Mouse (Mus musculus) megakaryocyte progenitor cell, adult 5-6 weeks (primary cell): ENCODE measurements at regions not wholly inside any gene's neighbourhood (a gene's known extent, or its start where the extent isn't known, plus 50 kb on each side); places are given as distances from the start of the nearest gene placed in this dataset.
A peak's percentile ranks its signal among the peaks of the same experiment; 100 is the strongest.

Source experiments
- ATAC-seq: replicated peaks from 2 replicates; pipeline ENCODE4 v1.8.0; 2016; ENCODE audit warnings: mild to moderate bottlenecking, moderate TSS enrichment, inconsistent platforms; ENCODE audit not compliant: poor library complexity

DNA sequence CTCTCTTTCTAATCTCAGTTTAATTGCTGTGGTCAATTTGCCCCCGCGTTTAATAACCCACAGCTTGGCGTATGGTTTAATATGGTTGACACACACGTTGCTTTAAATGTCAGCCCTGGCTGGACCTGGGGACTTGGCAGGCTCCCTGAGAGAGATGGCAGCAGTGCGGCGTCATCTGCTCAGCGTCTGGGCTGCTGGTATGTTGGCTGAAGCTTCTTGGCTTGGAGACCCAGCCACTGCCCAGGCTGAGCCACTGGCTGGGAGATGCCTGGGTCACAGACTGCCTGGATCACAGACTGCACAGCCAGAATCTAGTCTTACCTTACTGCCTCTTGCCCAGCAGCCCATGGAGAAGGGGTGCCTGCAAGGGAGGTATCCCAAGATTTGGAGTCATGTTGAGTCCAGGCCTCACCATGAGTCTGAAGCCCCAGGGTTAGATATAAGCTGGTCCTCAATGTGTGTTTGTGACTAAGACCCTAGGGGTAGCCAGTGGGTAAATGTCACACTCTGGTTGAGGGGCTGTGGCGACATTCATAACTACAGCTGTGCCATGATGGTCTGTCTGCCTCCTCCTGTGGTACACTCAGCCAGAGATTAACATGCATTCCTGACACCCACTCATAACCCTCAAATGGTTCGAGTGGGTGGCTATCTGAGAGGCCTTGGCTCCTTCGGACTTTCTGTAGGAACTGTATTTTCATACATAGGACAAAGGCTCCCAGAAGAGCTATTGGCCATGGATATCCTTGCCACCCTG, 99.8 kb upstream of the Irx3 start:
- no peak for ATAC-seq

- no peak for ATAC-seq
Observed at GRCm38 (mm10) chr8:91899747-91900146, 97.9 kb upstream of the Irx3 start.

DNA sequence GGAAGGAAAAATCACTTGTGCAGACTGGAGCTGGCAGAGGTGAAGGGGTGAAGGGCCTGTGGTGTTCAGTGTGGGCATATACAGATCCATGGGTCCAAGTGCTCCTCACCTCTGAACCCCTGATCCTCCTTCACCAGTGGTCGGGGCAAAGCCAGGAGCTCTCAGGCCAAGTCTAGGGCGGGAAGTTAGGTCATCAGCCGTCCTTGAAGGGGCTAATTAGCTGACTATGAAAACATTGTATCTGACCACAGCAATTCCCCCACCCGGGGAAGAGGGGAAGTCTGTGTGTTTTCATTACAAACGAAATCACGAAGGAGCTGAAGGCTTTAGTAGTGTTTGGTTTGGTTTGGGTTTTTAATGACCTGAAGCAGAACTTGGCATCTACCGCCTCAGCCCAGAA, 95.5 kb upstream of the Irx3 start:
- ATAC-seq, result no peak

DNA sequence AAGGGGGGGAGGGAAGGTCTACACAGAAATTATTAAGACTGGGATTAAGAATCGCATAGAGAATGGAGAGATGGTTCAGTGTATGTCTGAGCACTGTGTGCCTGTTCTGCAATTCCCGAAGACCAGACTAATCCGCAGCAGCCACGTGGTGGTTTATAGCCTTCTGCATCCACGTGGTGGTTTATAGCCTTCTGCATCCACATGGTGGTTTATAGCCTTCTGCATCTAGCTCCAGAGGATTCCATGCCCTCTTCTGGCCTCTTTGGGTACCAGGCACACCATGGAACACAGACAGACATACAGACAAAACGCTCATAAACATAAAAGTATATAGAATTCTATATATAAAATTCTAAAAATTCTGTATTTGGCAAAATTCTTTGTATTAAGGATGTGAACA, 94.1 kb upstream of the Irx3 start:
- no peak for ATAC-seq

- no peak for ATAC-seq
Observed at GRCm38 (mm10) chr8:91884862-91885261, 83.0 kb upstream of the Irx3 start.

GRCm38 (mm10) chr8:91884325-91884724, 82.5 kb upstream of the Irx3 start:
- ATAC-seq, result no peak

DNA sequence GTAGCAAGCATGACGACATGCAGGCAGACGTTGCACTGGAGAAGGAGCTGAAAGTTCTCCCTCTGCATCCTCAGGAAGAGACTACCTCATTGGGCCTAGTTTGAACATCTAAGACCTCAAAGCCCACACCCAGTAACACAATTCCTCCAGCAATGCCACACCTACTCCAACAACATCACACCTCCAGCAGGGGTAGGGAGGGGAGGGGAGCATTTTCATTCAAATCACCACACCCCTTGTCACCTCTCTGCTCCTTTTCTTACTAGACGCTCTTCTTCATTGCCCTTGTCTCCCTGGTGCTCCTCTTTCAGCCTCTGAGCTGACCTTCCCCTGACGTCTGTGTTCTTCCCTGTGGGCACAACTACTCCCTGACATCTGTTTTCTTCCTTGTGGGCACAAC, 81.1 kb upstream of the Irx3 start:
- no peak for ATAC-seq

GRCm38 (mm10) chr8:91878886-91879285, 77.0 kb upstream of the Irx3 start:
- no peak for ATAC-seq

- no peak for ATAC-seq
Observed at GRCm38 (mm10) chr8:91876161-91876560, 74.3 kb upstream of the Irx3 start.

DNA sequence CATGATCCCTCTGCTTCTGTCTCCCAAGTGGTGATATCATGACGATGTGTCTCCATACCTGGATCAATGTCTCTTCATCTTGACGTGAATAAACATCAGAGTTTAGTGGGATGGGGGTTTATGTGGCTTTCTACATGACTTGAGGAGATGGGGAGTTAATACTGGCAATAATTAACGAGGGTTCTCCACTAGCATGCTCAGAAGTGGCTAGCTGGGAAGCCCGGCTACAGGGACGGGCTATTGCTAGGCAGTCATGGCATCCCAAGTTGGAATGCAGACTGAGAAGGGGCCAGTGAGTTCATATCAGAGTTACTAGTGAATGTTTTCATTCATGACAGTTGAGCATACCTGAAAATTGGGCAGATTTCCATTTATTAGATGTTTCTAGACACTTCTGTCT, 71.4 kb upstream of the Irx3 start:
- no peak for ATAC-seq

DNA sequence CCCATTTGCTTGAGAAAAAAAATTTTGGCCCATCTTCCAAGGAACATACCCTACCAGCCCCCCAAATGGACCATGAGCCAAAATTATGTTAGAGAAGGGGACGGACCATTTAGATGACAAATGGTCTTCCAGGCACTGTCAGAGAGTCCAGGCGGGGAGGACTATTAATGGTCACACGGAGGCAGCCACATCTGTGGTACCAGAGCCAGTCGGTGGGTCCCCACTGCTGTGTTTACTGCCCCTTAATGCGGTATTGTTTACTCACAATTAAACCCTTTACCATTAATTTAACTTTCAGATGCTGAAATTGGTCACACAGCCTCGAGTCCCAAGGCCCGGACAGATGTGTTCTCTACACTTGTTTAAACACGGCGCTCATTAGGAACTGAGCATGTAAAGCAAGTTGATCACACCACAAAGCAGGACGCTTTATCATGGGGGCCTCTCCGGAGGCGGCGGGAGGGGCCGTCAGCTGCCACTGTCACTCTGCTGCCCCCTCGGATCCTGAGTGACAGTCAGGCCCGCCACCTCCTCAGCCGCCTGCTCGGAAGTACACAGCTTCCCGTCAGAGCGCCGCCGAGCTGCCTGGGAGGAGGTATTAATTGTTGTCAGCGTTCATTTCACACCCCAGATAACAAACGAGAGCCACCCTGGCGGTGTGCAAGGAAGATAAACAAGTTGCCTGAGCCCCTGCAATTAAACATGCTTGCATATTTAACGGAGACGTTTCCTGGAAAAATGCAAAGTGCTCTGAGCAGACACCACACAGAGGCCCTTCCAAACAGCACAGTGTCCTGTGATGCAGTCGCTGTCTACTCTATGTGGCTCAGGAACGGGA, 70.6 kb upstream of the Irx3 start:
- ATAC-seq, result peak; percentile 90

- no peak for ATAC-seq
Observed at GRCm38 (mm10) chr8:91867069-91867468, 65.2 kb upstream of the Irx3 start.

DNA sequence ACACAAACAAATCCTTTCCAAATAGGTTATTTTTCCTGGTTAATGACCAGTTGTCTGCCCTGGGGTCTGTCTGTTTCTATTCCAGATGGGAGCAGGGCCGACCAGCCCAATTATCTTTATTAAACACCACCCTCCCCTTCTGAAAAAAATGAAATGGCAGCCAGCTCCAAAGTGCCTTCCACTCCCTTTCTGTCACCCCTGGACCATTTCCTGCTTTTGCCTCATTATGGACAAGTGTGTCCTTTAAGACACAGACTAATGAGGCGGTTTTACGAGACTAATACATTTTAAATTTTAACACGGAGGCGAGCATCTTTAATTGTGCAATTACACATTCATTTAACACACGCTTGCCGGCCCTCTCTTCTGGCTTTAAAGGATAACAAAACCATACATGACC, 64.2 kb upstream of the Irx3 start:
- no peak for ATAC-seq

GRCm38 (mm10) chr8:91865361-91865760, 63.5 kb upstream of the Irx3 start:
- no peak for ATAC-seq

- no peak for ATAC-seq
Observed at GRCm38 (mm10) chr8:91863505-91863904, 61.6 kb upstream of the Irx3 start.

GRCm38 (mm10) chr8:91855881-91856280, 54.0 kb upstream of the Irx3 start:
- ATAC-seq, result no peak

DNA sequence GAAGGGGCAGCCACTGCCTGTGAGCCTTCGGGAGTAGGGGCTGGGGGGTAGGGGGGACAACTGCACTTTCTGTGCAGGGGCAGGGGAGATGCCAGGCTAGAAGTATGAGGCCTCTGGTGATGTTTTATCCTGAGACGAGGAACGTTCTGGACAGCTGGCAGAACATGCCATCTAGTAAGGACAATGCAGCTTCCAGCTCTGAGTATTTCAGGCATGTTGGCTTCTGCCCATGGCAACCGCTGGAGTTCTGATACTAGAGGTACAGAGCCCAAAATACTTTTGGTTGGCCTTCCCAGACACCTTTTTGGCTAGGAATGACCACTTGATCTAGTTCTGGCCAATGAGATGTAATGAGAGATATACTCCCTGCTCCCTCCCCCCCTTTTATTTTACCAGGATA, 52.5 kb upstream of the Irx3 start:
- no peak for ATAC-seq

- ATAC-seq, result no peak
Observed at GRCm38 (mm10) chr8:91853803-91854202, 51.9 kb upstream of the Irx3 start.

GRCm38 (mm10) chr8:91853336-91853735, 51.5 kb upstream of the Irx3 start:
- no peak for ATAC-seq
